Comparison of ENCODE assay signal across 11 mouse cellular contexts in genomic region chr11:118741262-118741661, GRCm38 (mm10).
A peak's percentile ranks its signal among the peaks of the same experiment; 100 is the strongest.
DNase-seq lines count a peak whose midpoint lies in the region; ATAC-seq and TF ChIP-seq lines count a peak whose summit lies in the region.
"Had no signal": no experiment of that assay in that cellular context is flagged by ENCODE, and none has a peak within 500 bp of the region (broad histone marks: within the 10 kb centered on the region; RNA-seq: fewer than 3 reads in every experiment).

No protein-coding gene starts in this region.

- H3K36me3 ChIP-seq in kidney, adult 2 months (ENCODE audit: control insufficient read depth, insufficient read depth, low read length) = no peaks in the 10 kb centered on the region
- H3K36me3 ChIP-seq in neural tube, embryonic 13.5 days = no peaks in the 10 kb centered on the region
- H3K36me3 ChIP-seq in neural tube, embryonic 15.5 days = no peaks in the 10 kb centered on the region
- H3K36me3 ChIP-seq in midbrain, postnatal 0 days (ENCODE audit: insufficient read depth, low read length) = no peaks in the 10 kb centered on the region
- H3K36me3 ChIP-seq: lung, embryonic 15.5 days had no signal

- H3K27me3 ChIP-seq in kidney, adult 2 months (replicated peaks; ENCODE audit: control insufficient read depth, insufficient read depth, low read length) = no peaks in the 10 kb centered on the region
- H3K27me3 ChIP-seq in neural tube, embryonic 13.5 days = no peaks in the 10 kb centered on the region
- no peaks in the 10 kb centered on the region for H3K27me3 ChIP-seq in neural tube, embryonic 15.5 days (replicated peaks)
- H3K27me3 ChIP-seq in midbrain, postnatal 0 days (ENCODE audit: insufficient read depth, low read length) = no peaks in the 10 kb centered on the region

- no peak overlapping the region for H3K4me3 ChIP-seq in kidney, adult 2 months (ENCODE audit: insufficient read depth, low read depth, low read length)
- H3K4me3 ChIP-seq in neural tube, embryonic 13.5 days = no peak overlapping the region
- H3K4me3 ChIP-seq in neural tube, embryonic 15.5 days (replicated peaks) = no peak overlapping the region
- H3K4me3 ChIP-seq in midbrain, postnatal 0 days (ENCODE audit: low read depth, low read length) = no peak overlapping the region
- H3K4me3 ChIP-seq: lung, embryonic 15.5 days had no signal

- WGBS in kidney, adult 2 months = 33% methylated on average over 6 of the region's 6 CpGs
- 39% methylated on average over 6 of the region's 6 CpGs for WGBS in neural tube, embryonic 13.5 days
- 36% methylated on average over 6 of the region's 6 CpGs for WGBS in neural tube, embryonic 15.5 days
- WGBS in midbrain, postnatal 0 days = 41% methylated on average over 6 of the region's 6 CpGs

- no peak for ATAC-seq in CD4-positive, CD25-positive, alpha-beta regulatory T cell, adult 4 months
- no peak for ATAC-seq in neural tube, embryonic 13.5 days (ENCODE audit: low read depth)
- ATAC-seq in neural tube, embryonic 15.5 days (ENCODE audit: low FRiP score) = no peak
- ATAC-seq in midbrain, postnatal 0 days (ENCODE audit: low FRiP score) = no peak

- TF ChIP-seq POLR2A in kidney, adult 2 months (IDR thresholded peaks at IDR 0.05; ENCODE audit: low read depth, low read length) = no peak

- H3K27ac ChIP-seq in kidney, adult 2 months (ENCODE audit: insufficient read depth, low read depth, low read length) = no peak overlapping the region
- H3K27ac ChIP-seq in neural tube, embryonic 13.5 days (replicated peaks) = 0 out of 2 replicates have a peak overlapping the region, but pooled peaks have one; percentile 38
- H3K27ac ChIP-seq in neural tube, embryonic 15.5 days (replicated peaks) = no peak overlapping the region
- no peak overlapping the region for H3K27ac ChIP-seq in midbrain, postnatal 0 days (ENCODE audit: low read depth, low read length)
- H3K27ac ChIP-seq: lung, embryonic 15.5 days had no signal

- H3K9ac ChIP-seq in neural tube, embryonic 13.5 days = no peak overlapping the region
- H3K9ac ChIP-seq in neural tube, embryonic 15.5 days (replicated peaks) = no peak overlapping the region
- no peak overlapping the region for H3K9ac ChIP-seq in midbrain, postnatal 0 days (replicated peaks; ENCODE audit: low read length, poor library complexity, severe bottlenecking)
- H3K9ac ChIP-seq: lung, embryonic 15.5 days had no signal

- no peaks in the 10 kb centered on the region for H3K4me1 ChIP-seq in kidney, adult 2 months (ENCODE audit: control insufficient read depth, insufficient read depth, low read length)
- H3K4me1 ChIP-seq in neural tube, embryonic 13.5 days (replicated peaks) = peaks cover 84% of the 10 kb centered on the region
- peaks cover 59% of the 10 kb centered on the region for H3K4me1 ChIP-seq in neural tube, embryonic 15.5 days
- H3K4me1 ChIP-seq in midbrain, postnatal 0 days (ENCODE audit: insufficient read depth, low read length) = peaks cover 15% of the 10 kb centered on the region

- H3K9me3 ChIP-seq in neural tube, embryonic 13.5 days = no peaks in the 10 kb centered on the region
- no peaks in the 10 kb centered on the region for H3K9me3 ChIP-seq in neural tube, embryonic 15.5 days (replicated peaks)
- H3K9me3 ChIP-seq in midbrain, postnatal 0 days (ENCODE audit: low read length) = no peaks in the 10 kb centered on the region
- H3K9me3 ChIP-seq: lung, embryonic 15.5 days had no signal

- DNase-seq in CD4-positive, CD25-positive, alpha-beta regulatory T cell, adult 2 months (ENCODE audit: low read depth, low spot score) = peak; percentile 18
- peak; percentile 15 for DNase-seq in kidney, adult 2 months
- no peak for DNase-seq in kidney, adult 9 months
- peak; percentile 81 for DNase-seq in midbrain, postnatal 0 days (ENCODE audit: low spot score)
- DNase-seq in lung, postnatal 10 days = no peak
- DNase-seq: adrenal gland, postnatal 14 days; cerebellum, postnatal 36 days had no signal

- no peak overlapping the region for H3K4me2 ChIP-seq in neural tube, embryonic 13.5 days
- no peak overlapping the region for H3K4me2 ChIP-seq in neural tube, embryonic 15.5 days
- H3K4me2 ChIP-seq in midbrain, postnatal 0 days (ENCODE audit: low read depth, low read length, poor library complexity, severe bottlenecking) = no peak overlapping the region
- H3K4me2 ChIP-seq: lung, embryonic 15.5 days had no signal

- TF ChIP-seq CTCF in kidney, adult 2 months (conservative IDR thresholded peaks at IDR 0.05; ENCODE audit: insufficient read depth, insufficient read length, low read depth, low read length) = peak; percentile 38; the same call in 1 of the 2 replicates
- TF ChIP-seq CTCF in midbrain, postnatal 0 days (IDR thresholded peaks at IDR 0.05) = peak; percentile 81

Comparison
In these comparisons a context has a peak if more than half of its experiments do, and no peak if none do; other contexts are left out.
1. DNase-seq: peak in CD4-positive, CD25-positive, alpha-beta regulatory T cell, adult 2 months (single experiment), kidney, adult 2 months (single experiment) and midbrain, postnatal 0 days (single experiment); none in kidney, adult 9 months (single experiment) and lung, postnatal 10 days (single experiment).